ENCODE assay signal across 13 mouse cellular contexts in genomic region chr6:136499292-136499977, GRCm38 (mm10). TPM values are rescaled to one million over a fixed set of nuclear protein-coding genes. Genes with fewer than 3 reads are reported as not detected.
DNase-seq lines count a peak whose midpoint lies in the region; ATAC-seq and TF ChIP-seq lines count a peak whose summit lies in the region.
"Had no signal": no experiment of that assay in that cellular context is flagged by ENCODE, and none has a peak within 500 bp of the region (broad histone marks: within the 10 kb centered on the region; RNA-seq: fewer than 3 reads in every experiment).

No protein-coding gene starts in this region.

- WGBS in kidney, embryonic 16.5 days: 43% methylated on average over 10 of the region's 10 CpGs
- WGBS in hindbrain, embryonic 12.5 days: 43% methylated on average over 10 of the region's 10 CpGs

- no peak overlapping the region for H3K4me3 ChIP-seq in kidney, embryonic 16.5 days (ENCODE audit: low read length)
- no peak overlapping the region for H3K4me3 ChIP-seq in brown adipose tissue, adult 24 weeks (ENCODE audit: insufficient read depth, low read depth, low read length)
- no peak overlapping the region for H3K4me3 ChIP-seq in hindbrain, embryonic 12.5 days
- H3K4me3 ChIP-seq in layer of hippocampus, adult 2 months: no peak overlapping the region
- H3K4me3 ChIP-seq: limb, embryonic 13.5 days; midbrain, embryonic 13.5 days had no signal

- no peaks in the 10 kb centered on the region for H3K27me3 ChIP-seq in kidney, embryonic 16.5 days (ENCODE audit: insufficient read depth, low read length)
- no peaks in the 10 kb centered on the region for H3K27me3 ChIP-seq in hindbrain, embryonic 12.5 days
- H3K27me3 ChIP-seq: limb, embryonic 13.5 days; midbrain, embryonic 13.5 days had no signal

- no peaks in the 10 kb centered on the region for H3K4me1 ChIP-seq in kidney, embryonic 16.5 days (ENCODE audit: insufficient read depth, low read length)
- 0 out of 2 replicates have a peak, but pooled peaks cover 7% of the 10 kb centered on the region for H3K4me1 ChIP-seq in brown adipose tissue, adult 24 weeks (ENCODE audit: control insufficient read depth, insufficient read depth, insufficient read length, low read length)
- no peaks in the 10 kb centered on the region for H3K4me1 ChIP-seq in hindbrain, embryonic 12.5 days
- H3K4me1 ChIP-seq: midbrain, embryonic 13.5 days had no signal

- no peak for DNase-seq in kidney, postnatal 36 days
- DNase-seq in CD4-positive, CD25-positive, alpha-beta regulatory T cell, adult 2 months (ENCODE audit: low read depth, low spot score): peak; percentile 46
- DNase-seq in left cerebral cortex, postnatal 14 days (ENCODE audit: low spot score in 2 of 2): no peak
- no peak for DNase-seq in layer of hippocampus, adult 2 months (ENCODE audit: low spot score in 2 of 2)
- DNase-seq: kidney, postnatal 14 days; thymus, adult 18-20 months had no signal

- no peak for TF ChIP-seq CTCF in layer of hippocampus, adult 2 months (conservative IDR thresholded peaks at IDR 0.05)

- no peaks in the 10 kb centered on the region for H3K36me3 ChIP-seq in kidney, embryonic 16.5 days (ENCODE audit: insufficient read depth, low read length)
- H3K36me3 ChIP-seq in hindbrain, embryonic 12.5 days: no peaks in the 10 kb centered on the region
- H3K36me3 ChIP-seq: G1E; limb, embryonic 13.5 days; midbrain, embryonic 13.5 days had no signal

- H3K27ac ChIP-seq in kidney, embryonic 16.5 days (ENCODE audit: low read length): no peak overlapping the region
- 0 out of 2 replicates have a peak overlapping the region, but pooled peaks have one; percentile 28 for H3K27ac ChIP-seq in brown adipose tissue, adult 24 weeks (replicated peaks; ENCODE audit: low read depth, low read length)
- no peak overlapping the region for H3K27ac ChIP-seq in hindbrain, embryonic 12.5 days
- H3K27ac ChIP-seq in layer of hippocampus, adult 2 months: no peak overlapping the region
- H3K27ac ChIP-seq: limb, embryonic 13.5 days; midbrain, embryonic 13.5 days had no signal

- intact Hi-C loops in left cerebral cortex, postnatal 14 days (cut with DNase I): no loop called here

- no peaks in the 10 kb centered on the region for H3K9me3 ChIP-seq in kidney, embryonic 16.5 days (ENCODE audit: low read length)
- H3K9me3 ChIP-seq in hindbrain, embryonic 12.5 days (replicated peaks): no peaks in the 10 kb centered on the region
- H3K9me3 ChIP-seq: G1E; limb, embryonic 13.5 days; midbrain, embryonic 13.5 days had no signal

- peak; percentile 39; the same call in 1 of the 2 replicates for ATAC-seq in kidney, embryonic 16.5 days (ENCODE audit: low FRiP score, low TSS enrichment)
- ATAC-seq in monocyte, adult 5-6 weeks (replicated peaks; ENCODE audit: insufficient number of reproducible peaks, low FRiP score, low TSS enrichment, poor library complexity, severe bottlenecking): peak; percentile 74
- ATAC-seq in hindbrain, embryonic 12.5 days (ENCODE audit: low FRiP score): no peak
- ATAC-seq: midbrain, embryonic 13.5 days had no signal

- no peak overlapping the region for H3K9ac ChIP-seq in kidney, embryonic 16.5 days (replicated peaks; ENCODE audit: low read length)
- no peak overlapping the region for H3K9ac ChIP-seq in hindbrain, embryonic 12.5 days
- H3K9ac ChIP-seq: limb, embryonic 13.5 days; midbrain, embryonic 13.5 days had no signal

- no peak overlapping the region for H3K4me2 ChIP-seq in kidney, embryonic 16.5 days (replicated peaks; ENCODE audit: low read depth, low read length)
- no peak overlapping the region for H3K4me2 ChIP-seq in hindbrain, embryonic 12.5 days (replicated peaks)
- H3K4me2 ChIP-seq: limb, embryonic 13.5 days; midbrain, embryonic 13.5 days had no signal

RNA-seq across cellular contexts. Expression of gene Atf7ip, which starts 6.5 kb away (rescaled TPM):
- polyA plus RNA-seq in kidney, embryonic 16.5 days (2015; fragmentation: Nextera tagmentation; extraction: Ambion mirVana): 38.0 and 41.0 TPM in 2 replicates
- polyA plus RNA-seq in brown adipose tissue, adult 24 weeks (2012; ENCODE audit: insufficient read depth, insufficient read length, missing spikeins): 13.8 and 15.4 TPM in 2 replicates
- total RNA-seq in monocyte, adult 5-6 weeks (2017): 53.5 to 127 TPM (median 61.9 TPM) in 3 replicates
- 63.8 and 77.2 TPM in 2 replicates for polyA plus RNA-seq in hindbrain, embryonic 12.5 days (2016; fragmentation: Nextera tagmentation; extraction: Ambion mirVana)
- total RNA-seq in left cerebral cortex, postnatal 14 days (2021): 100 to 1,000 TPM; 118 to 122 TPM
- total RNA-seq in layer of hippocampus, adult 2 months (2021): 100 to 1,000 TPM; 103 to 116 TPM
